Mouse (Mus musculus) kidney, adult 8-10 months (tissue): Measurements from ENCODE around the gene Cdc25b.
A peak's percentile ranks its signal among the peaks of the same experiment; 100 is the strongest.

ENCODE experiments used
- DNase-seq, 2 experiments: peaks; one replicate each; pipeline ENCODE4 v3.0.0; 2022

Cdc25b gene

DNA sequence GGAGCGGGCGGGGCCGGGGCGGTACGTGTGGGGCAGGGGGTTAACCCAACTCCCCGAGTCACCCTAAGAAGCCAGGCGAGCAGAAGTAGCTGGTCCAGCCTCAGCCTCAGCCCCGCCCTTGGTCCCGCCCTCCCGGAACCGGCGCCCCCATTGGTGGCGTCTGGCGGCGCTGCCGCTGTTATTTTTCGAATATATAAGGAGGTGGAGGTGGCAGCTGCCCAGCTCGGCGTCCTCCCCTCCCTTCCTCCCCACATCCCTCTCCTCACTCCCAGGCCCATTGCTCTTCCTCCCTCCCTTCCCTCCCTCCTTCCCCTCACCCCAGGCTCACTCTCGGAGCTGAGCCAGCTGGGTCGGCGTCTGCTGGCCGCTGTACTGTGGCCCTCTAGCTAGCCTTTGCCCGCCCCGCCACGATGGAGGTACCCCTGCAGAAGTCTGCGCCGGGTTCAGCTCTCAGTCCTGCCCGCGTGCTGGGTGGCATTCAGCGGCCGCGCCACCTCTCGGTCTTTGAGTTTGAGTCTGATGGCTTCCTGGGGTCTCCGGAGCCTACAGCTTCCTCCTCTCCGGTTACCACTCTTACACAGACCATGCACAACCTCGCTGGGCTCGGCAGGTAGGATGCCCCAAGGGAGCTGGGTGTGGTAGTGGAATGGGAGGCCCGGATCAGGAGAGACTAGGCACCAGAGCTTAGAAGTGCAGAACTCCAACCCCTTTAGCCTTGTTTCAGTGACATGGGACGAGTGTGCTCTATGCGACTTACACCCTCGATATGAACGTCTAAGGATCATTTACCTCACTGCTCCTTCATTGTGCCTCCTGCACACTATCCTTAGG is at the start of gene Cdc25b, which contains the start of gene Spef1:
Cdc25b (plus strand) TSS at position 179 of the 831 bp plus-strand sequence.
Spef1 (minus strand) TSS at position 512 of the 831 bp plus-strand sequence.
- peak; percentile 83 to 85 for DNase-seq

DNA sequence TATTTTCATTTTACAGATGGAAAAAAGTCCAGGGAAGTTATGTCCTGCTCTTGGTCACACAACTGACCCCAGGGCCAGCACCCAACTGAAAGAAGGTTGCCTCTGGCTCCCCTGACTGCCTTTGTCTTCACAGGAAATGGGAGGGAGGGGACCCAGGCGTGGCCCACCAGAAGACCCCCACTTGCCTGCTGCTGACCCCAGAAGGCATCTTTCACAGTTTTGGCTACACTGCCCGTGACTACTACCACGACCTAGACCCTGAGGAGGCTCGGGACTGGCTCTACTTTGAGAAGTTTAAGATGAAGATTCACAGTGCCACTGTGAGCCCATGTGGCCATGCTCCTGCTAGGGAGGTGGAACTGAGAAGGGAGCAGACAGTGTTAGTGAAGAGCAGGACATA is 48.5 kb upstream of the Cdc25b start:
- DNase-seq, result peak in 1 of 2 experiments; percentile 0

DNA sequence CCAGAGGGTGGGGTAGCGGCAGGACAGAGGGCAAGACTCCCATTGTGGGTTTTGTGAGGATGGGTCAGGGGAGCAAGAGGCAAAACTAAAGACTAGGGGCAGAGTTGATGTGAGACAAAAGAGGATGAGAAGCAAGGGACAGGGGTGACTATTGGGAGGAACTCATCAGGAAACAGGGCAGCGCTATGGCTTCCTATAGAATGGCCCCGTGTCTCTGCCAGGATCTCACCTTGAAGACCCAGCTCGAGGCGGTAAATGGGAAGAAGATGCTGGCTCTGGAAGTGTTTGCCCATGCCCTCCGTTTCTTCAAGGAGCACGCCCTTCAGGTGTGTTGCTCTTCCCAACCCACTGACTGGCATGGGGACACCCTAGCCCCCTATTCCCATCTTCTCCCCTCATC is 48.0 kb upstream of the Cdc25b start:
- DNase-seq, result peak in 1 of 2 experiments; percentile 0

DNA sequence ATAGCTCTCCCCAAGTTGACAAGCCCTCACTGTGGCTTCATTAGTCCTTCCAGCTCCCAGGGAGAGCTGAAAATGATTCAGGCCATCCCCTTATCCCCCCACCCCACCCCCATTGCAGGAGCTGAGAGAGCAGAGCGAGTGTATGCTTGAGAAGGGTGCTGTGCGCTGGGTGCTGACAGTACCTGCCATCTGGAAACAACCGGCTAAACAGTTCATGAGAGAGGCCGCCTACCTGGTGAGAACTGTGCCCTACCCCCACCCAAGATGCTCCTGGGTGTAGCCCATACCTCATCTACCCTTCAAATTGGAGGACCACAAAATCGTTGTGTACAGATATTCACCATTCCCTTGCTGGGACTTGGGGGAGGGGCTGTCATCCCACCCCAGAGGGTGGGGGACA is 47.5 kb upstream of the Cdc25b start:
- no peak for DNase-seq

DNA sequence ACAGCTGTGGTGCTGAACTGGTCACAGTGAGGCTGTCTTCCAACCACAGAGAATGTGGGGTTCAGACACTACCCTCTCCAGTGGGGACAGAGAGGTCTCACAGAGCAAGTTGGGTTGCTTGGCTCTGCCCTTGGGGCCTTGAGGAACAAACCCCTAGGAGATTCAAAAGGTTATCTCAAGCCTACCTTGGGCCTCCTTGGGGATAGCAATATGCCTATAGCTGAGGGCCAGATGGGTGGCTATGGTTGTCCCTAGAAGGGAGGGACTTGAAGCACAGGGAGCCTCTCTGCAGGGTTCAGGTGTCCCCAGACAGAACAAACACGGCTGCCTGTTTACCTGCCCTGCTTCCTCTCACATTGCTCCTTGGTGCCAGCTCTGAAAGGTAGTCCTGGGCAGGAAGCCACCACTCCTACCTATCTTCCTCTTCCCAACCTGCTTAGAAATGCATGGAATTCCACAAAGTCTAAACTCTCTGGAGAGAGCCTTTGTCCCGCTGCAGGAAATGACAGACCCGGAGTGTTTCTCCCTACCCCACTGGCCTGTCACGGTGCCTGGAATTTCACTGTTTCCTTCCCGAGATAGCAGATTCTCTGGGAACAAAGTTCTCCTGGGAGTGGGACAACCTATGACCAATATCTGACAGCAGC is 46.7 kb upstream of the Cdc25b start:
- peak; percentile 26 to 48 for DNase-seq

DNA sequence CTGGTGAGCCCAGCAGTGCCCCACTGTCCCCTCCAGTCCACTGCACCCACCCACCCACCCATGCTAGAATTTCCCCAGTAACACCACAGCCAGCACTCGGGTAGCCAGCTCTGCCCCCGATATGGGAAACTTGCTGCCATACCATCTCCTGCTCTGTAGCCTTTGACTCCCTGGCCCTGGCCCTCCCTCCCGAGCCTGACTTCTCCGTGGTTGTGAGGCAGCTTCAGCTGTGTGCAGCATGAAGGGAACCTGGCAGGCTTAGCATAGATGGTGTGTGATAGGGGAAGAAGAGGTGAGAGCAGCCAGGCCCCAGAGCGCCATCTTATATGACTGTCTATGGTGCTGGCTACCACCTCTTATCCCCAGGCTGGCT is 46.2 kb upstream of the Cdc25b start:
- no peak for DNase-seq

DNA sequence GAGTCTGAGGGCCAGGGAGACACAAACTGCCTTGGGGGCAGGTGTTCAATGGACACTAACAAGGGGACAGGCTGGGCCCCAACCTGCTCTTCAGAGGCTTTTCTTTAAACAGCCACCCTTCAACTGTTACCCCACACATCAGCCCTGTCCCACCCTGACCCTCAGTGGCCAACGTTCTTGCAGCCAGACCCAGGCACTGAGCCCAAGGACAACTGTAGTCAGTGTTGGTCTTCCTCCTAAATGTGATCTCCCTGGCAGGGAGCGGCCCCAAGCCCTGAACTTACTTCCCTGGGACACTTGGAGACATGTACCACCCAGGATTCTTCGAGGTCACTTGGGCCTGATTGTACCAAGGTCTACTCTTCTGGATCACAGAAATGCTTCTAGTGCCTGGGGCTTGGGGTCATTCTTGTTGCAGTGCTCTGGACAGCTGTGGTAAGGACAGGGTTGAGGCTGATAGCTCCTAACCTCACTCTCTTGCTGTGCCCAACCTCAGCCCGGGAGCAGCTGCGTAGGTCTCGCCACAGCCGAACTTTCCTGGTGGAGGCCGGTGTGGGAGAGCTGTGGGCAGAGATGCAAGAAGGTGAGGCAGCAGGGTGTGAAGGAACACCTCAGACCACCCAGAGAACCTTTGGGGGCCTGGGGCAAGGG is 45.3 kb upstream of the Cdc25b start:
- DNase-seq, result no peak

DNA sequence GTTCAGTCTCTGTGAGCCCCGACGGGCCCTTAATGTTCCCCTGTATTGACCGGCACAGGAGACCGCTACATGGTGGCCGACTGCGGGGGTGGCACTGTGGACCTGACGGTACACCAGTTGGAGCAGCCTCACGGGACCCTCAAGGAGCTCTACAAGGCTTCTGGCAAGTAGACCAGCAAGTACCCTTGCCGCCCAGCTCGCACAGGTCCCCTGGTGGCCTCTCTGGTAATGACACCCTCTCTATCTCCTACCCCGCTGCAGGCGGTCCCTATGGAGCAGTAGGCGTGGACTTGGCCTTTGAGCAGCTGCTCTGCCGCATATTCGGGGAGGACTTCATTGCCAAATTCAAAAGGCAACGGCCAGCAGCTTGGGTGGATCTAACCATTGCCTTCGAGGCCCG is 44.2 kb upstream of the Cdc25b start:
- peak; percentile 61 to 76 for DNase-seq

DNA sequence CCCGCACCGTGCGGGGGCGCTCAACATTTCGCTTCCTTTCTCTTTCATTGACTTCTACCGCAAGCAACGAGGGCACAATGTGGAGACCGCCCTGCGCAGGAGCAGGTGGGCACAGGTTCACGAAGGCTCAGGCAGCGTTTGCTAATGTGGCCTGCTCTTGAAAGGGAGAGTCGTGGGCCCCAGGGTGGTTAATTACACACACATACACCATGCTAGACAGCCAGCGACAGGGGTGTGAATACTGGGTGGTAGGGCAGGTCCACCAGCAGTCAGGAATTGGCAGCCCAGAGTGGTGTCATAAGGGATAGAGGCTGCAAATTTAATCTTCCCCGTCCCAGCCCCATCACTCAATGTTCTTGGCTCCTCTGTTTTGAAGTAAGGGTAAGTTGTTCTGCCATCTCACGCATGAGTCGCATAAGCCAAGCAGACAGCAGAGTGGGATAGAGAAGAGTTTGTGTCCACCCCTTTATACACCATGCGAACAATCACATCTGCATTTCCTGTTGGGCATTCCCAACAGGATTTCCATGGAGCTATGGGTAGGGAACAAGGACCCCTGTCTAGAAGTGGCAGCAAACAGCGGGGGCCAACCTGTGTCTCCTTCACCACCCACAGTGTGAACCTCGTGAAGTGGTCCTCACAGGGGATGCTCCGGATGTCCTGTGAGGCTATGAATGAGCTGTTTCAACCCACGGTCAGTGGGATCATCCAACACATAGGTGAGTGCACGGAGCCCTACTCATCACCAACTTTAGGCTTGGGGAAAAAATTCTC is 43.6 kb upstream of the Cdc25b start:
- DNase-seq, result no peak

DNA sequence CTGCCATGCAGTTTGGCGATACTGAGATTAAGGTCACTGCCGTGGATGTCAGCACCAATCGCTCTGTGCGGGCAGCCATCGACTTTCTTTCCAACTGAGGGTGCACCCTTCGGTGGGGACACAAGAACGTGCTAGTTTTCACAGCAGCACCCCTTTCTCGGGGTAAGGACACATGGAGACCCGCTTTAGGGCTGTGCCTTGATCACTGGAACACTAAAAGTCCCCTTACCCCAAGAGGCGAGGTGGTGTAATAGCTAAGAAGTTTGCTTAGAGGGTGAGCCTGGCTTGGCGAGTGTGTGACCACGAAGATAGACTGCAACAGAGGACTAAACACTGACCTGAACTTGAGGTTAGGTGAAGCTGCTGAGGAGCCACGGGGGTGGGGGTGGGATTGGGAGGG is 41.6 kb upstream of the Cdc25b start:
- no peak for DNase-seq

DNA sequence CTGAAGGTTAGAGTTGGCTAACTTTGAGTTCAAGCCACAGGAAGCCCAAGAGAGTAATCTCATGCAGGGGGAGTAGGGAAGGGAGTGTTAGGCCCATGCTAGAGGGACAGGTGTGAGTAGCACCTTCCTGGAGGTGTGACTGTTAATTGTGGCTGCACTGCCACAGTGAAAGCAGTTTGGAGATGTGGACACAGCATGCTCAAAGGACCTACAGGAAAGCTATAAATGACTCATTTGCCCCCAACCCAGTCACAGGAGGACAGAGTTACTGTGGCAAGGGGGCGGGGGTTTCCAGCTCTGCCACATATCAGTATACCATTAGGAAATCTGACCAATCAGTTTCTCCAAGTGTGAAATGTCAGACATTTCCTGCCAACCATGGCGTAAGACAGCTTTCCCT is 41.2 kb upstream of the Cdc25b start:
- no peak for DNase-seq

DNA sequence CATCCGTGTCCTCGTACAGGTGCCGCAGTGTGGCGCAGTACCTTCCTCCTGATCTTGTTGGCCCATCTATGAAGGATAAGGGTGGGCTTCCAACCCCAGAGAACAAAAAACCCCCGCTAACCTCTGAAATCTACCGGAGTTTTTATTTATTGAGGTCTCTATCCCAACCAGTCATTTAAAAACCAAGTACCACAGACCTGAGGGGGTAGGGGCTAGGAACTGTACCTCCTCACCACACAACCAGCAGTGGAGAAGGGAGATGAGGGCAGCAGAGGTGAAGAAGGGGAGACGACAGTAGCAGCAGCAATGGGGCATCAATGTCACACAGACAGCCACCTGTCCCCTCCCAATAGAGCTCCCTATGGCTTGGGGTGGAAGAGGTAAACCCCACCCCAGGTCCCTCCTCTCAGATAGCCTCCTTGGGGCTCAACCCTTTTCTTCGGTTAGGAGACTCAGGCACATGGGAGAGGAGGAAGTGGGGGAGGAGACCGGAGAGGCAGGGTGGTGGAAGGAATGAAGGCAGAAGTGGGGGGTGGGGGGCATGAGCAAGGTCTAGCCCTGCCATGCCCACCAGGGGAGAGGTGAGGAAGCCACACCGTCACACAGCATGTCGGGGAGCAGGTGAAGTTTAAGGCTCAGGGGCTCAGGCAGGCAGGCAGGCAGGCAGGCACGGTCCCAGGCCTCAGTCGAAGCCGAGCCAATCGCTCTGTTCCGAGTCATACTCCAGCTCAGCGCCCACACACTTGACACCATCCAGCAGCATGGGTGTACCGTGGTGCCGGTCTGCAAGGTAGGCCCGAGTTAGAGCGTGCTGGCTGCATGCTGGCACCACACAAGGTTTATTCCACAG is 40.3 kb upstream of the Cdc25b start:
- no peak for DNase-seq

DNA sequence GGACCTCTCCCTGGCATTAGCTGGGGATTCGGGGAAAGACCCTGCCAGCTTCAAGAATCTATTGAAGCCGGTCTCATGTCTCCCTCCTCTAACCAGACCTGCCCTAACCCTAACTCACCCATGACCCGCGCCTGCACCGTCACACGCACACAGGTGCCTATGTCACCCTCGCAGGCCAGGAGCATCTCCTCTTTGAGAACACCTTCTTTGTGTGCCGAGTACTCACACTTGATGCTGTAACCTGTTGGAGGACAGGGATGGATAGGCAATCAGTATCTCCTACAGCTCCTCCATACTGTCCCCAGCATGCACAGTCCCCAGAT is 39.7 kb upstream of the Cdc25b start:
- DNase-seq, result no peak

DNA sequence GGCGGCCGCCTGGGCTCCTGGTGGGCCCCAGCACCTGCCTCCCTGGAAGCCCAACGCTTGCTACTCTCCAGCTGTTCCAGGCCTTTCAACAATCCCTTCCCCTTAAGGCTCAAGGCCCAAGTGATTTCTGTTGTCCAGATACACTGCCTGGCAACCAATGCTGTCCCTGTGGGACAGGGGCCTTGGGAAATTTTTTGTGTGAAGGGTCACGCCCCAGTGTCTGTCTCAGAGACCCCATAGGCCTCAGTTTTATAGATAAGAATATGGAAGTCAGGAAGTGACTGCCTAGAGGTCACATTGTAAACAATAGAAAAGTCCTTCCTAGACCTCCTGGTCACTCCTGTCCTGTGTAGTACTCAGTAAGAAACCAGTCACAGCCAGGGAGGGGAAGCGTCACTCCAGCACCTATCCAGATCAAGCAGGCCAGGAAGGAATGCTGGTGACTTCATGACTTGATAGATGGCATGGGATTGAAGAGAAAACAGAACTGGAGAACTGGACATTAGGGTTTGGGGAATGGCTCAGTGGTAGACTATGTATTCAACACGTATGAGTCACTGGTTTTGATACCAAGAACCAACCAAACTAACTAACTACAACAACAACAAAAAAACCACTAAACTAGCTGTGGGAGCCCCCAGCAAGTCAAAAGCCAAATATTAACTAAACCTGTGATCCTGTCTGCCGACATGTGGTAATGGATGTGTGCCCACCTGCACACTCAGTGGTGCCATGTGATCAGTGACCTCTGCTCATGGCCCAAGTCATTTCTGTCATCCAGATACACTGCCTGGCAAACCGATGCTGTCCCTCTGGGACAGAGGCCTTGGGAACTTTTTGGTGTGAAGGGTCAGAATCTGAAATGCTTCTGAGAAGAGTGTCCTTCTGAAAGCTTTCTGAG is 38.1 kb upstream of the Cdc25b start:
- no peak for DNase-seq

DNA sequence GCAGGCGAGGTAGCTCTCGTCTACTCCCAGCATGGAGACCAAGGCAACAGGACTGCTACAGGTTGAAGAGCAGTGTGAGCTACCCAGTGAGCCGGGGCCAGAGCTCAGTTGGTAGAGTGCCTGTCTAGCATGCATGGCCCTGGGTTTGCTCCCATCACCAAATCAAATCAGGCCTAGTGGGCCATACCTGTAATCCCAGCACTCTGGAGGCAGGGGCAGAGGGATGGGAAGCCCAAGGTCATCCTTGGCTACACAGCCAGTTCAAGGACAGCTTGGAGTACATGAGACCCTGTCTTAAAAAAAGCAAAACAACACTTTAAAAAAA is 37.5 kb upstream of the Cdc25b start:
- no peak for DNase-seq

DNA sequence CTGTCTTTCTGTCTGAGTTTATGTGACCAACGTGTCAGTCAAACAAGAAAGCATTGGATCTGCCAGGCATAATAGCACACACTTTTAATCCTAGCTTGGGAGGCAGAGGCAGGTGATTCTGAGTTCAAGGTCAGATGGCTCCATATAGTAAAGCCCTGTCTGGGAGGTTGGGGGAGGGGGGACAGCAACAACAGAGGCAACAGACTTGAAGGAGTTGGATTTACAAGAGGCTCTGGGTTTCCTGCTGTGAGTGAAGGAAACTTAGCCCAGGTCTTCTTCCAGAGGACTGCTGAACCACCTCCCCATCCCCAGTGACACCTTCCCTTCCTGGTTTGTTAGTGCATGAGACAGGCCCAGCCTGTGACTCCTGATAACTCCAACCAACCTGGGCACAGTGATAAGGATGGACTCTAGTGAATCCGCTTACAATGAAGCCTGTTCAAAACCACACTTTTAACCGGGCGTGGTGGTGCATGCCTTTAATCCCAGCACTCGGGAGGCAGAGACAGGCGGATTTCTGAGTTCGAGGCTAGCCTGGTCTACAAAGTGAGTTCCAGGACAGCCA is 34.5 kb upstream of the Cdc25b start:
- DNase-seq, result no peak

DNA sequence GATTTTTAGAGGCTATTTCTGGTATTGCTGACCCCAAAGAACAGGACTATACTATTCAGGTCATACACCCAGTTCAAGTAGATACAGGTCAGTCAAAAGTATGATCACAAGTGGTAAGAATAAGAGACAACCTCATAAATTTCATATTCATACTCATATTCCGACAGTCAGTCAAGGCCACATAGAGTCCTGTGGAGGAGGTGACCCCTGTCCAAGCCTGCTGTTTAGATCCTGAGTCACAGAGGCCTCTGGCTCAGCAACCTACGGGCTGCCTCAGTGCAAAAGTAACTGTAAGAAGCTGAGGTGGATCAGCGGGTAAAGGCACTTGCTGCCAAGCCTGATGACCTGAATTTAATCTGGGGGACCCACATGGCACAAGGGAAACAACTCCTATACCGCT is 32.7 kb upstream of the Cdc25b start:
- no peak for DNase-seq

DNA sequence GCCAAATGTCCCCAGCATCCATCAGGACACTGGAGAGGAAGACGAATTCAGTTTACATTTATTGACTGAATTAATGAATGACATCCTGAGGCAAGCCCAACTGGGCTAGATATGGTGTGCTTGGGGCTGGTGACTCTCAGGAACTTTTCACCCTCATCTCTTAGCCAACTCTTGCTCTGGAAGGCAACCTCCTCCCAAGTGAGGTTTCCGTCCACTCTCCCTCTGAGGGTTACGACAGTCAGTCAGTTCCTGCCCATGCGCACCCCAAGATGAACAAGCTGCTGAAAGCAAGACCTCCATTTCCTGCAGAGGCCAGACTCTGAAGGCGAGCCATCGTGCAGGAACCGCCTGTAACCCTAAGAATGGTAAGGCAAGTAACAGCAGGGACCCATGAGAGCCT is 29.8 kb upstream of the Cdc25b start:
- no peak for DNase-seq

DNA sequence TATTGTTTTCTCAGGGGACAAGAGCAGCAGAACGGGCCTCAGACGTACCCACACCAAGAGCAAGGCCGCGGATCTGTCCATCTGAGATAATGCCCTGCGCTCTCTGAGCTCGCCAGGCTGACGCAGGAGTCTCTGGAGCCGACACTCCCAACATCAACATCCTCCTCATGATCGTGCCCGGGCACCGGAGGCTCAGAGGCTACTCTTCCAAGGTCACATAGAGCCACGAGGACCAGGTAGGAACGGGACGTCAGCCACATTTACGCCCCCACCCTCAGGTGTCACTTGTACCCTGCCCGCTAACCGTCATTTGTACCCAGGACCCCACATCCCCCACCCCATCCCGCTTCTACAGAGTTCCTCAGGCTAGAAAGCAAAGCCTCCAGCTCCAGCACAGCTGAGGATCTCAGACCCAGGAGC is 27.2 kb upstream of the Cdc25b start:
- DNase-seq, result no peak

DNA sequence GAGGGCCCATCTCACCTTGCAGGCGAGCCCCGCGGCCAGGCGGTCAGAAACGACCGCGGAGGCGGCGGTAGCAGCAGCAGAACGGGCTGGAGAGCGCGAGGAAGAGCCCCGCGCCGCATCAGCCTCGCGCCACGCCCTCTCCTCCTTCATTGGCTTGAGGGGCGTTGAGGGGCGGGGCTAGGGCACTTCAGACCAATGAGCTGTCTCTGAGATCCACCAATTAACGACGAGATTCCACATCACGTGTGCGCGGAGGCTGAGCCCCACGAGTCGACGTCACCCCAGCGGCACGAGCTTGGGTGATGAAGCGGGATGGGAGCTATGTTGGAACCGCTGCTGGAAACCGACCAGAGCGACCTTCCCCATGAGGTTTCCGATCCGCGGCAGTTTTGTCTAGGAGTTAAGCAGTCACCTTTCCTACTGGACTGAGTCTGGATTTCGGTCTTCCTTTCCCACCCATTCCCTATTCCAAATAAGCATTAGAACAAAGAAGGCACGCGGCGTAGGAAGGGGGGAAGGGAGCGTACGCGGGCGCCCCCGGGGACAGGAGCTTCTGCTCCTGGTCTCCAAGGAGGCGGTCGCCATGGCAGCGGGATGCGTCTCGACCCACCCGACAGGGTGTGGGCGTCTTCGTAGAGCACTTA is 26.7 kb upstream of the Cdc25b start, which contains the start of gene 1700037H04Rik:
1700037H04Rik (minus strand) TSS at position 144 of the 644 bp plus-strand sequence.
- peak; percentile 97 for DNase-seq
